Mouse (Mus musculus) limb, embryonic 15.5 days (tissue): ENCODE measurements at regions not wholly inside any gene's neighbourhood (a gene's known extent, or its start where the extent isn't known, plus 50 kb on each side); places are given as distances from the start of the nearest gene placed in this dataset.

Experiments used
- ATAC-seq: fragments of 200-750 bp; cut with Nextera tagmentation; 2 replicates; pipeline ENCODE4 v1.8.0; 2017; ENCODE audit warnings: low read depth, moderate TSS enrichment; ENCODE audit not compliant: insufficient number of reproducible peaks, low FRiP score, low TSS enrichment
- H3K27ac ChIP-seq: fragments of 300-500 bp; sonication (generic); 2 replicates; pipeline ENCODE4 v1.5.1; 2015; ENCODE audit warnings: moderate library complexity, mild to moderate bottlenecking, inconsistent platforms
- H3K27me3 ChIP-seq: fragments of 300-500 bp; sonication (generic); 2 replicates; pipeline ENCODE4 v1.6.1; 2015; ENCODE audit warnings: inconsistent platforms
- H3K36me3 ChIP-seq: fragments of 300-500 bp; sonication (generic); 2 replicates; pipeline ENCODE4 v1.6.1; 2015; ENCODE audit warnings: inconsistent platforms
- H3K4me1 ChIP-seq: fragments of 300-500 bp; sonication (generic); 2 replicates; pipeline ENCODE4 v1.6.1; 2015; ENCODE audit warnings: inconsistent platforms
- H3K4me2 ChIP-seq: fragments of 300-500 bp; sonication (generic); 2 replicates; pipeline ENCODE4 v1.6.1; 2015; ENCODE audit warnings: mild to moderate bottlenecking, inconsistent platforms
- H3K4me3 ChIP-seq: fragments of 300-500 bp; sonication (generic); 2 replicates; pipeline ENCODE4 v1.5.1; 2015; ENCODE audit warnings: mild to moderate bottlenecking, inconsistent platforms
- H3K9ac ChIP-seq: fragments of 300-500 bp; sonication (generic); 2 replicates; pipeline ENCODE4 v1.6.1; 2015; ENCODE audit warnings: inconsistent platforms
- H3K9me3 ChIP-seq: fragments of 300-500 bp; sonication (generic); 2 replicates; pipeline ENCODE4 v1.6.1; 2016; ENCODE audit warnings: inconsistent platforms
- WGBS: fragments of 180-500 bp; shearing (Covaris S2); methylation state at CpG from one replicate; pipeline ENCODE4 v1.1.7; 2015; 5-methylcytosine and 5-hydroxymethylcytosine counted together

DNA sequence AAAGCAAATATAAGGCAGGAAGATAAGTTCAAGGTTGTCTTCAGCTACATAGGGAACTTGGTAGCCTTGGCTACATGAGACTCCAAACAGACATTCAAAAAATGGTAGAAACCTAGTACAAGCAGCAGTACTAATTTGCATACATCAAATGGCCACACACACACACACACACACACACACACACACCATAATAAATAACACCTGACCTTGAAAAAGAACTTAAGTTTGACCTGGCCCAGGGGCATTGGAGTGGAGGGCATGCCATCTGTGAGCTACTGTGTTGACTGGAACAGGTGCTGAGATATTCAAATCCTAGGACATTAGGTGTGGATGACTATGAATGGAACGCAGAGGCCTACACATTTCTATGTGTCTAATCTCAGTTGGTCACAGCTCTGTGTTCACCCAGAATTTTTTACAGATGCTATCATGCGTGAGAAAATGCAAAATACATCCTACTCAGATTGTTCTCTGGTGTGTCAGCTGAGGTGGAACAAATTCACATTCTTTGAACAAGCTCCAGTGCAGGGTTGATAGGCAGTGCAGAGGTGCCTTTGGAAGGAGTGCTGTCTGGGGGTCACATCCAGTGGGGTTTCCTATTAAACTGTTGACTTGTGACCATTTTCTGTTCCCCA lies 240.4 kb upstream of the Eef2kmt start:
- no peak overlapping the region for H3K9ac ChIP-seq
- no peak overlapping the region for H3K4me3 ChIP-seq
- whole genome bisulfite sequencing, result 76% methylated on average over 2 of the region's 2 CpGs
- H3K4me1 ChIP-seq, result no peaks in the 10 kb centered on the region
- H3K9me3 ChIP-seq, result no peaks in the 10 kb centered on the region
- no peaks in the 10 kb centered on the region for H3K36me3 ChIP-seq
- H3K27ac ChIP-seq, result no peak overlapping the region
- no peak overlapping the region for H3K4me2 ChIP-seq
- no peaks in the 10 kb centered on the region for H3K27me3 ChIP-seq
- no peak for ATAC-seq

DNA sequence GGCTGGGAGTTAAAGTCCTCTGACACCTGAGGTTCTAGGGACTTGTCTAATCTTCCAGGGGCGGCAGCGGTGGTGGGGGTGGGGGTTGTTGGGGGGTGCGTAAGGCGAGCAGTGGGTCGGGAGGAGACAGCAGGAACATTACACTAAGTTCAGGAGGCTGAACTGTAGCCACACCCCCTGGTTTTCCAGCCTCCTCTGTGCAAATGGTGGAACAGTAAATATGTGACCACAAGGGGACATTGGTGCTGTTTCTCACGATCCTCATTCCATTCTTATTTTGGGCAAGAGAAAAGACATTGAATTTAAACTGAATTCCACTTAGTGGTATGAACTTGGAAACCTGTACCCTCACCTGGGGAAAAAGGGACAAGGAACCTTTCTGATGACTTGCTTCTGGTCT lies 237.6 kb upstream of the Eef2kmt start:
- Histone ChIP-seq H3K27me3 (no peaks in the 10 kb centered on the region), H3K4me3 (no peak overlapping the region), H3K27ac (no peak overlapping the region), H3K9me3 (no peaks in the 10 kb centered on the region), H3K4me1 (no peaks in the 10 kb centered on the region), H3K4me2 (no peak overlapping the region), H3K36me3 (no peaks in the 10 kb centered on the region), H3K9ac (no peak overlapping the region)
- WGBS, result 14% methylated on average over 6 of the region's 6 CpGs
- no peak for ATAC-seq

DNA sequence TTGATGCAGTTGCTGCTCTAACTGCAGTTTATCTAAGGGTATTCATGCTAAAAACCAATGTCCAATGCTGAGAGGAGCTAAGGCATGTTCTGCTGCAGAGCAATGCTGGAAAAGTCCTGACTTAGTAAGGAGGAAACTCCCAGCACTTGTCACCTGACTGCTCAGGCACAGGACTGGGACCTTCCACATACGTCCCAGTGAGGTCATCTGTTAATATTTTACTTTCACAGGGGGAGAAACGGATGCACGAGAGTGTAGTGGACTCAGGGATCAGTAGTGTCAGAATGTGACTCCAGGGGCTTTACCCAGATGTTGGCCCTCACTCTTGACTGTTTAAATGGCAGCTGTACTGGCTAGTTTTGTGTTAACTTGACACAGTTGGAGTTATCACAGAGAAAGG lies 231.5 kb upstream of the Eef2kmt start:
- Histone ChIP-seq H3K27me3 (0 out of 2 replicates have a peak, but pooled peaks cover 3% of the 10 kb centered on the region), H3K9ac (no peak overlapping the region), H3K4me3 (no peak overlapping the region), H3K4me1 (no peaks in the 10 kb centered on the region), H3K4me2 (no peak overlapping the region), H3K36me3 (no peaks in the 10 kb centered on the region), H3K27ac (no peak overlapping the region), H3K9me3 (no peaks in the 10 kb centered on the region)
- 30% methylated on average over 3 of the region's 3 CpGs for WGBS
- ATAC-seq, result no peak

- 0 out of 2 replicates have a peak, but pooled peaks cover 3% of the 10 kb centered on the region for H3K27me3 ChIP-seq
- no peak overlapping the region for H3K27ac ChIP-seq
- H3K36me3 ChIP-seq, result no peaks in the 10 kb centered on the region
- no peak overlapping the region for H3K4me3 ChIP-seq
- H3K9ac ChIP-seq, result no peak overlapping the region
- 10% methylated on average over 6 of the region's 6 CpGs for WGBS
- no peak overlapping the region for H3K4me2 ChIP-seq
- H3K4me1 ChIP-seq, result no peaks in the 10 kb centered on the region
- no peaks in the 10 kb centered on the region for H3K9me3 ChIP-seq
- ATAC-seq, result no peak
These were observed 227.6 kb upstream of the Eef2kmt start for GRCm38 (mm10) chr16:5483337-5483736.

DNA sequence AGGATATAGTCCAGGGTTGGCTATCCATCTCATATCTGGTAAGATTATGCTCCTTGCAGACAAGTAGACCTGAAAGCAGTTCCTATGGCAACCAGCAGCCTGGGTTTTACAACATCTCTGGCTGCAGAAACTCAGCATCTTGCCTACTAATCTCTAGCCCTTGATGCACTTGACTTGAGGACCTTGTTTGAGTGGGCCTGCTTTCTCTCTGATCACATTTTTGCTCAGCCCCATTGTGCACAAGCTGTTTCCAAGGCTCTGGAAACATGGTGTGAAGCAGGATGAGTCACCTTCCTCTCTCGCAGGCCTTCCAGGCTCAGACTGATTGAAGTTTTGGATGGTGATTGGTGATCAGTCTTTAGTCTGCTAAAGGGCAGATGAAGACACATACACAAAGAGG lies 224.4 kb upstream of the Eef2kmt start:
- no peak for ATAC-seq
- Histone ChIP-seq H3K27ac (no peak overlapping the region), H3K4me3 (no peak overlapping the region), H3K27me3 (0 out of 2 replicates have a peak, but pooled peaks cover 3% of the 10 kb centered on the region), H3K36me3 (no peaks in the 10 kb centered on the region), H3K4me2 (no peak overlapping the region), H3K9me3 (no peaks in the 10 kb centered on the region), H3K9ac (no peak overlapping the region), H3K4me1 (no peaks in the 10 kb centered on the region)
- WGBS, result 86% methylated on average over 1 of the region's 1 CpGs

DNA sequence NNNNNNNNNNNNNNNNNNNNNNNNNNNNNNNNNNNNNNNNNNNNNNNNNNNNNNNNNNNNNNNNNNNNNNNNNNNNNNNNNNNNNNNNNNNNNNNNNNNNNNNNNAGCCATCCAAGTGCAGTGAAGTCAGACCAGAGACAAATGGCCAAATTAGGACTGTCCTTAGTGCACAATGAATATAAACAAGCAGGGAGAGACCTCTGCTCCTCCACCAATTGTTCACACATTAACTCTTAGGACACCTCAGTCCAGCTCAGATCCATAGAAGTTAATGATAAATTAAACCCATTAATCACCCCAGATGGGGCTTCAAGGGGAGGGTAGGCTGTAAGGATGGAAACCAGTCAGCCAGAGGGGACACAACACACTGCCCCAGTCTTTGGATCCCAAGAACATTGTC lies 223.2 kb upstream of the Eef2kmt start:
- H3K36me3 ChIP-seq, result no peaks in the 10 kb centered on the region

DNA sequence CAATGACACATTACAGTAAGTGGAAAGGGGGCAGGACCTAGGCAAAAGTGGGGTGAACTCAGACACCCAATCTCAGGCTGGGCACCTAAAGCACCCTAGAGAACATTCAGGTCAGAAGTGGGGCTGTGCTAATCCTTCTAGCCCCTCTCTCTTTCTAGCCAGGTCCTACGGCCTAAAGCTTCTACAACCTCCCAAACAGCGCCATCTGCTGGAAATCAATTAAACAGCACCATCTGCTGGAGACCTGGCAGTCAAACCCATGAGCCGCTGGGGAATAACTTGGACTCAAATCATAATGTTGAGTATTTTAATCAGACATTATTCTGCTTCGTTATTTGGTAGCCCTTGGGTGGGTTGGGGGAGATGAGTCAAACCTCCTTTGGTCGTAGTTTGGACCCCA lies 215.5 kb upstream of the Eef2kmt start:
- 23% methylated on average over 5 of the region's 5 CpGs for WGBS
- Histone ChIP-seq H3K27ac (no peak overlapping the region), H3K9me3 (no peaks in the 10 kb centered on the region), H3K36me3 (no peaks in the 10 kb centered on the region), H3K9ac (no peak overlapping the region), H3K4me2 (no peak overlapping the region), H3K27me3 (no peaks in the 10 kb centered on the region), H3K4me1 (0 out of 2 replicates have a peak, but pooled peaks cover 2% of the 10 kb centered on the region), H3K4me3 (no peak overlapping the region)
- no peak for ATAC-seq

More for the DNA sequence above, 223.2 kb upstream of the Eef2kmt start:
- Histone ChIP-seq H3K27me3 (0 out of 2 replicates have a peak, but pooled peaks cover under 1% of the 10 kb centered on the region), H3K4me3 (no peak overlapping the region), H3K9me3 (no peaks in the 10 kb centered on the region), H3K4me2 (no peak overlapping the region), H3K27ac (no peak overlapping the region), H3K4me1 (no peaks in the 10 kb centered on the region), H3K9ac (no peak overlapping the region)
- no peak for ATAC-seq

DNA sequence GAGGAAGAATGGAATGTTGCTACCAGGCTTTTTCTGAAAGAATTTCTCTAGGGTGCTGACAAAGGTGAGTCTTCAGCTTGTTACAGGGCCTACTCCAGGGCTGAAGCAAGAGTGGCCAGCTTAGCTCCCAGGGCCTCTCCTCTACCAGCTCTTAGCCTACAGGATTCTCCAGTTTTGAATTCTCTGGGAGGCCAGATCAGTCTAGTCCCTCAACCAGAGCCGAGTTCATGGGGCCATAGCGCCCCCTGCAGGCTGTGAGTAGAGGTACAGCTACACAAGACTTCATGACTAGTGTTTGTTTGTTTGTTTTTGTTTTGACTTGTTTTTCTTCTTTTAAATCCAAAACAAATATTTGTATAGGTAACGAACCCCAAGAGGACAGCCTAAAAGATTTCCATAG lies 211.8 kb upstream of the Eef2kmt start:
- no peak overlapping the region for H3K9ac ChIP-seq
- H3K27me3 ChIP-seq, result no peaks in the 10 kb centered on the region
- H3K36me3 ChIP-seq, result no peaks in the 10 kb centered on the region
- 10% methylated on average over 3 of the region's 3 CpGs for WGBS
- no peak overlapping the region for H3K27ac ChIP-seq
- no peak overlapping the region for H3K4me3 ChIP-seq
- no peaks in the 10 kb centered on the region for H3K4me1 ChIP-seq
- H3K4me2 ChIP-seq, result no peak overlapping the region
- no peak for ATAC-seq
- H3K9me3 ChIP-seq, result no peaks in the 10 kb centered on the region

DNA sequence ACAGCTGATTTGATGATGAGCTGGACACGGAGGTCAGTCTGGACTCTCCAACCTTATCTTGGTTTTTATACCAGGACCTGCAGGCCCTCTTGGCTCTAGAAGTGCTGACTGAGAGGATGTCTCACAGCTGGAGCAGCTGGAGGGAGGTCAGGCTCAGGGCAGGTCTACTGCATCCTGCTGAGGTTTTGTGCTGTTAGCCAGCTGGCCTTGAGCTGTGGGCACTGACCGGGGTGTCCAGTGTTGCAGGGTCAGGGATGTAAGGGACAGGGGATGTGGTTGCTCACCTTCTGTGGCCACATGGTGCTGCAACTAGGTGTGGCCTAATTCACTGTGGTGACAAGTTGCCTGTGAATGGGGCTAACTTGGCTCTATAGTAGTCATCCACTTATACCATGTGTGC lies 211.0 kb upstream of the Eef2kmt start:
- Histone ChIP-seq H3K9me3 (no peaks in the 10 kb centered on the region), H3K4me1 (no peaks in the 10 kb centered on the region), H3K9ac (no peak overlapping the region), H3K27ac (no peak overlapping the region), H3K4me2 (no peak overlapping the region), H3K4me3 (no peak overlapping the region), H3K27me3 (no peaks in the 10 kb centered on the region), H3K36me3 (no peaks in the 10 kb centered on the region)
- 65% methylated on average over 2 of the region's 2 CpGs for WGBS
- ATAC-seq, result no peak

- ATAC-seq, result no peak
- no peaks in the 10 kb centered on the region for H3K27me3 ChIP-seq
- no peak overlapping the region for H3K4me2 ChIP-seq
- WGBS, result 14% methylated on average over 5 of the region's 5 CpGs
- no peaks in the 10 kb centered on the region for H3K9me3 ChIP-seq
- no peak overlapping the region for H3K27ac ChIP-seq
- no peak overlapping the region for H3K4me3 ChIP-seq
- H3K9ac ChIP-seq, result no peak overlapping the region
- no peaks in the 10 kb centered on the region for H3K36me3 ChIP-seq
- no peaks in the 10 kb centered on the region for H3K4me1 ChIP-seq
These were observed 199.7 kb upstream of the Eef2kmt start for GRCm38 (mm10) chr16:5455352-5455965.

DNA sequence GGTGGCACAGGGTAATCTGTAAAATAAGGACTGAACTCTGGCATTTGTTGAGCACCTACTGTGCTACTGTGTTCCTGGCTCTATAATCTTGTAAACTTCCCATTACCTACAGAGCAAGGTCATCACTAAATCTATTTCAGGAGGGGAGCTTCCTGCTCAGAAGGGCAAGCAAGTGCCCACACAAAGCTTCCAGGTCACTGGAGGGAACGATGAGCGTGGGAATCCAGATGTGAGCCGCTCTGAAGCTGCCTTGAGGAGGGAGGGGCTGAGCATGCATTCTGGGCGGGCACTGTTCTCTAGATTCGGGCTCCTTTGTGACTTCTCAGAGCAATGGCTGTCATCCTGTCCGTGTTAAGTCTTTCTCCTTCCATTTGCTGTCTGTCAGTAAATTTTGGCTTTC lies 198.5 kb upstream of the Eef2kmt start:
- H3K4me1 ChIP-seq, result no peaks in the 10 kb centered on the region
- no peak overlapping the region for H3K9ac ChIP-seq
- no peak for ATAC-seq
- no peak overlapping the region for H3K4me2 ChIP-seq
- H3K27me3 ChIP-seq, result no peaks in the 10 kb centered on the region
- no peak overlapping the region for H3K4me3 ChIP-seq
- no peaks in the 10 kb centered on the region for H3K9me3 ChIP-seq
- 13% methylated on average over 6 of the region's 6 CpGs for WGBS
- H3K36me3 ChIP-seq, result no peaks in the 10 kb centered on the region
- no peak overlapping the region for H3K27ac ChIP-seq

- Histone ChIP-seq H3K9ac (no peak overlapping the region), H3K27me3 (no peaks in the 10 kb centered on the region), H3K36me3 (no peaks in the 10 kb centered on the region), H3K4me3 (no peak overlapping the region), H3K4me1 (no peaks in the 10 kb centered on the region), H3K27ac (no peak overlapping the region), H3K4me2 (no peak overlapping the region), H3K9me3 (no peaks in the 10 kb centered on the region)
- no peak for ATAC-seq
- 73% methylated on average over 6 of the region's 6 CpGs for WGBS
These were observed 197.2 kb upstream of the Eef2kmt start for GRCm38 (mm10) chr16:5452971-5453370.

GRCm38 (mm10) chr16:5445776-5446175 lies 190.0 kb upstream of the Eef2kmt start:
- 69% methylated on average over 6 of the region's 6 CpGs for WGBS
- Histone ChIP-seq H3K4me2 (no peak overlapping the region), H3K4me1 (no peaks in the 10 kb centered on the region), H3K27me3 (no peaks in the 10 kb centered on the region), H3K27ac (no peak overlapping the region), H3K9ac (no peak overlapping the region), H3K4me3 (no peak overlapping the region), H3K9me3 (no peaks in the 10 kb centered on the region), H3K36me3 (no peaks in the 10 kb centered on the region)
- ATAC-seq, result no peak
